Mouse (Mus musculus) spleen, adult 18-20 months (tissue): ENCODE data around the gene Casp1.

Source experiments
- DNase-seq, 2 experiments: peaks; one replicate each; pipeline ENCODE4 v3.0.0; 2022; ENCODE audit warnings: mixed read lengths in 2 of 2

Gene Casp1

GRCm38 (mm10) chr9:5298329-5299131 lies at the start of gene Casp1:
Gene Casp1, plus strand, starts transcription at chr9:5298517.
- peak in 1 of 2 experiments; percentile 29 for DNase-seq

DNA sequence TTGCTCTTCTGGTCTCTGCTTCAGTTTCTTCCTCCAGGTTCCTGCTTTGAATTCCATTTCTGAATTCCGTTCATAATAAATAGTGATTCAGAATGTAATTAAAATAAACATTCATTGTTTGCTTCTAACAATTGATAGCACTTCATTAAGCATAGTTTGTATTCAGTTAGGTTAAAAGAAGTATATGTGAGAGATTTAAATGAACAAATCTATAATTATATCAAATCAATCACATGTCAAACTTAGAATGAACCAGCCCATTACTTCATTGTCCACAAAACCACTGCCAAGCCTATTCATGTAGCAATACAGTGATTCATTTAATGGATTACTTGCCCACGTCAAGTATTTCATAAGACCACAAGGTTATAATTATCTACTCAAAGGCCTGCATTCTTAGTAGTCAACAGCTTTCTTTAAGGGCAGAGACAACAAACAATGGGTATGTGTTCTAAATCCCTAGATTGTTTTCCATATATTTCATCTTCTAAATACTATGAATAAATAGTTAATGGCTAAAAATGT lies 34.3 kb upstream of the Casp1 start:
- no peak for DNase-seq

DNA sequence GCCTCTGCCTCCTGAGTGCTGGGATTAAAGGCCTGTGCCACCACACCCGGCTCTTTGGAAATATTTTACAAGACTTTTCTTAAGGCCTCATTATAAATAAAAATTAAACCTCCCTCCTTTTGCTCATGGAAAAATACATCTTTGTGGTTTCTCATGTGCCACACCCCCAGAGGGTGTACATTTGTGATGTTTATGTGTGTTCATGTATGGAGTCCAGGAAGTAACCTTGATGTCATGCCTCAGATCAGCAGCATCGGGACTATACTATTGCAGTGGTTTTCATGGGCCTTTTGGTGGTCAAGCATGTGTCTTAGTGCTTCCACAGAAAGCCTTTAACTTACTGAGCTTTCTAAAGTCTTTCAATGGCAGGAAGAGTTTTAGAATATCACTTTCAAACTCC lies 28.0 kb upstream of the Casp1 start:
- no peak for DNase-seq

DNA sequence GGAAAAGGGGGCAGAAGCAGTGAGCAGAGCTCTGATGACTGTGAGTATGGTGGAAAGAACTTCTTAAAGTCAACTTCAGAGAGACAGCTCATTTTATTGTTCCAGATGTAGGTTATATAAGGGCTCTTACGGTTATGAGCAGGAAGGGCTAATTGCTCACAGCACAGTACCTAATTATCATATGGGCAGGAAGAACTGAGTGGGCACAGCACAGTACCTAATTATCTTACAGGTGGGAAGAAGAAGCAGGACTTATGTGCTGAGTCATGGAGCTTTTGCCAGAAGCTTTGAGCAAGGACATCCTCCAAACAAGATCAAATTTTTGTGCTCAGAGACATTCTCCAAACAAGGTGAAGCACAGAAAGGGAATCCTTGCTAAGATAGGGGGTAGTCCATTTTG lies 27.4 kb upstream of the Casp1 start:
- DNase-seq = no peak

DNA sequence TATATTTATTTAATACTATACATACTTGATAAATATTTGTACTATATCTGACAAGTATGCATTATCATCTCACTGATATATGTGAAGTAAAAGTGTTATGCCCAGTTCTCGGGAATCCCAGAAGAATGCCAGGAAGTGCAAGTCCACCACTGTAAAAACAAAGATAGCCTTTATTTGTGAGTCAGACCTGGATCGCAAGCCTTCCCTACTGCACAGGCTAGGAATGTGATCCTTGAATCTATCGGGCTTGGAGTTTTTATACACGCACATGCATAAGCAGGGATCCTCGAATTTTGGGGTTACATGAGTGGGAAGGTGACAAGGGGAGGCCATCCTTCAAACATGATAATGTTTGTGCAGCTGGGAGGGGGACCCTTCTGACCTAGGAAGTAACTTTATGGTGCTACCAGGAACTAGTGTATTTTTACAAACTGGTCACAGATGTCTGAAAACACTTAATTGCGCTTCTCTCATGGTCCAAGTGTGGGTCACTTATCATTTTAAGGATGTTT lies 26.9 kb upstream of the Casp1 start:
- no peak for DNase-seq

GRCm38 (mm10) chr9:5286071-5286470 lies 12.2 kb upstream of the Casp1 start:
- no peak for DNase-seq

- no peak for DNase-seq
These were observed 11.7 kb upstream of the Casp1 start for GRCm38 (mm10) chr9:5286597-5286996.

DNA sequence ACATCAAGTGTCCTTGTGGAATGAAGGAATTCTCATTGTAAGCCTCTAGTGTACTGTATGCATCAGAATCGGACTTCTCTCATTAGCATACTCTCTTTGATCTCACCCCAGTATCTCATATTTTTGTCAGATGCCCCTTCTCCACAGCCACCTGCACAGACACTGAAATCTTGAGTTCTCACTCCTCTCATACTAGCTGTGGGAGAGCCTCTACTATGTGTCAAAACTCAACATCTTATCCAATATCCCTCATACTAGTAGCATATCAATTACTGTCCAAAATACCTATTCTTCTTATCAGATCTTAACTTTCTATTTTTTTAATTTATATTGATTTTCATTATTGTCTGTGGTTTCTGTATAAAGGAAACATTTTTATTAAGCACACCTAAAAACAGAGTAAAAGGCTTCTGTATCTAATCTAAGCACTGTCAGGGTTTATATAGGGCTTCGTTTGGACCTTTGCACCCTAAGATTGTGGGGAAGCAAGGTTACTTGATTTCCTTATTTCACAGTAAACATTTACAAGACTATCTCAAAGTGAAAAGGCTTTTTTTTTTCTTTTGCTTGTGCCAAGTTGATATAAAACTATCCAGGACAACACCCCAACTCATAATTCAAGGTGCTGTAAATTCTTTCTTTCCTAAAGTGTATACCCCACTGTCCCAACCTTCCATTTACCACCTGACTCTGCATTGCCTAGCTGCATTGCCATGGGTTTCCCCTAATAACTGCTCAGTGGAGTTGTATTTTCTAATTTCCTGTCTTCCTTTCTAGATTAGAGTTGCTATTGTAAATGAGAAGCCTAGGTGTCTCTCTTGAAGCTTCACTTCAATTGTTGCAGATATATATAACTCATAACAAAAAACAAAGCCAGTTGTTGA lies 1.7 kb upstream of the Casp1 start:
- DNase-seq = no peak

DNA sequence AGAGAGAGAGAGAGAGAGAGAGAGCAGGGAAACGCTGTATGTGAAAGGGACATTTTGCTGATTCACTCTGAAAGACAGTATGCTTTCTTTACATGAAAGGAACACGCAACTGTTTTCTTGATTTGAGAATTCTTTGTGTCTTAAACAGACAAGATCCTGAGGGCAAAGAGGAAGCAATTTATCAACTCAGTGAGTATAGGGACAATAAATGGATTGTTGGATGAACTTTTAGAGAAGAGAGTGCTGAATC lies 740 bp downstream of the Casp1 start:
- no peak for DNase-seq

GRCm38 (mm10) chr9:5308561-5308960 lies 10.2 kb downstream of the Casp1 start, which contains the start of gene Casp4:
Gene Casp4, plus strand, starts transcription at chr9:5308828.
- peak in 1 of 2 experiments; percentile 27 for DNase-seq

DNA sequence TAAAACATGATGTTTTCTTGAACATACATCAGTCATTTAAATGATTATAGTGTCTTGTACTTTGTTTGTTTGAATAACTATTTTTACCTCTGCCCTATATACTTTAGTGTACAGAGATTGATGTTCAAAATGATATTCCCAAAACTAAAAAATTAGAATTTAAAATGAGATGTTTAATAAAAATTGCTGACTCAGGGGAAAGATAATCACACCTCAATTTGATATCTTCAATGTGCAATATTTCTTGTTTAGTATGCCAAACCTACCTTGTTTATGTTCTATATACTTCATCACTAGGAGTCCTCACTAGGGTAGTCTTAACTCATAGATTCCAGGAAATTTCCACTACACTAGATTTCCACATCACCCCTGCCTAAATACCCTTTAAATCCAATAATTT lies 11.8 kb downstream of the Casp1 start:
- no peak for DNase-seq

- DNase-seq = no peak
These were observed 13.1 kb downstream of the Casp1 start for GRCm38 (mm10) chr9:5311435-5311834.

- DNase-seq = no peak
These were observed 29.9 kb downstream of the Casp1 start for GRCm38 (mm10) chr9:5328204-5328603.

GRCm38 (mm10) chr9:5332441-5332840 lies 34.1 kb downstream of the Casp1 start:
- DNase-seq = no peak

GRCm38 (mm10) chr9:5333422-5333821 lies 35.1 kb downstream of the Casp1 start:
- DNase-seq = no peak

- no peak for DNase-seq
These were observed 44.8 kb downstream of the Casp1 start for GRCm38 (mm10) chr9:5343092-5343491.

- peak in 1 of 2 experiments; percentile 3 for DNase-seq
These were observed 45.8 kb downstream of the Casp1 start for GRCm38 (mm10) chr9:5344090-5344489.

DNA sequence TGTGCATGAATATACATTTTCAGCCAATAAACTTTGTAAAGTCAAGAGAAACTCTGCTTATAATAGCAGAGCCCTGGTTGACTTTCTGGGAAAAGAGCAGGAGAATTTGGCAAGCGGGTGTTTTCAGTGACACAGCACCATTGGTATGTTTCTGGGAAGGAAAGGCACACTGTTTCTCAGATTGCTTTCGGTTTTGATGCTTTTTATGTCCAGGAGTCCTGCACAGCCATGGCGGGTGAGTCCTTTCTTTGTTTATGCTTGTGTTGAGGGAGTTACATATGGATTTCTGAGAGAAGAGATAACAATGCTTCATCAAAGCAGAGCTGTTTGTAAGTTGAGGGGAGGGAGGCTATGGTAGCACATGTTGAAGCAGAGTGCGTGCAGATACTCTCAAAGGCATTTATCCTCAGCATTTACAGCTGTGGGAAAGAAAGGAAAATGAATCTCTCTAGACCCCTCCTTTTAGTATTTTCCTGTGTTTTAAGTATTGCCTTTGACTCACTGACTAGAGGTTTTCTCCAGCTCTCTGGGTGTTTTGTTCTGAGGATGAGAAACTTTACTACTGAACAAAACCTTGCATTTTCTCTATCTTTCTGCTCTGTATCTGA lies 47.1 kb downstream of the Casp1 start, which contains the start of gene Casp12:
Casp12 (plus strand) TSS at position 140 of the 608 bp plus-strand sequence.
- DNase-seq = peak in 1 of 2 experiments; percentile 8

DNA sequence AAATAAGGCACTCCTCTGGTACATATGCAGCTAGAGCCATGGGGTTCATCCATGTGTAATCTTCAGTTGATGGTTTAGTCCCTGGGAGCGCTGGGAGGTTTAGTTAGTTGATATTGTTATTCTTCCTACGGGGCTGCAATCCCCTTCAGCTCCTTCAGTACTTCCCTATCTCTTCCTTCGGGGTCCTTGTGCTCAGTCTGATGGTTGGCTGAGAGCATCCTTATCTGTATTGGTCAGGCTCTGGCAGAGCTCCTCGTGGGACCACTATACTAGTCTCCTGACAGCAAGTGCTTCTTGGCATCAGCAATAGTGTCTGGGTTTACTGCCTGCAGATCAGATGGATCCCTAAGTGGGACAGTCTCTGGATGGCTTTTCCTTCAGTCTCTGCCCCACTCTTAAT lies 49.1 kb downstream of the Casp1 start:
- no peak for DNase-seq

DNA sequence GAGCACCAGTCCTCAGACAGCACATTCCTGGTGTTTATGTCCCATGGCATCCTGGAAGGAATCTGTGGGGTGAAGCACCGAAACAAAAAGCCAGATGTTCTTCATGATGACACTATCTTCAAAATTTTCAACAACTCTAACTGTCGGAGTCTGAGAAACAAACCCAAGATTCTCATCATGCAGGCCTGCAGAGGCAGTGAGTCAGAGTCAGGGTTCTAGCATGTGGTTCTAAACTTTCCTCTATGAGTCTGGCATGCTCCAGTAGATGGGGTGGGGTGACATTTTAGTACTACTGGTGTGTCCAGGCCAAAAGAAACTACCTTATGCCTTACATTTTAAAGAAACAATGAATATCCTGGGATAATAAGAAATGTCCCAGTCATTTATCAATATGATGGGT lies 55.4 kb downstream of the Casp1 start:
- no peak for DNase-seq

GRCm38 (mm10) chr9:5356801-5357200 lies 58.5 kb downstream of the Casp1 start:
- DNase-seq = no peak
